Mouse (Mus musculus): ENCODE data around the gene Lmna. TPM values are rescaled to one million over a fixed set of nuclear protein-coding genes. Genes with fewer than 3 reads are reported as not detected.

The Lmna gene
- total RNA-seq, 2 experiments from 2014 or later = 50.0 to 54.2 TPM

DNA sequence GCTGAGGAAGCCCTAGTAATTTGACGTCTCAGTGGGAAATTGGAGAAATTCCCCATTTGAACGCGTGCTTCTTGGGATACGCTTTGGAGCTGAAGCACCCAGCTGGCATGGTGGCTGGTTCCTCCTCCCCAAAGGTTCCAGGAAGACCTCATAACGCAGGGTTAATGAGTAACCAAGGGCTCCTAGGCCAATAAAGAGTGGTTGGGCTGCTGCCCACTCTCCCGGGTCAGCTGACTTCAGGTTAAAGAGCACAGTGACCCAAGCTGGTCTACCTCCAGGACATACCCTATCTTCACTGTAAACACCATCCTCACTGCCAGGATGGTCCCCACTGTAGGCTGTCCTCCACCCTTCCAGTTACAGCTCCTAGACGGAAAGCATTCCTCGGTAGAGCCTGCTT, 53.4 kb downstream of the Lmna start:
- no peak for DNase-seq (ENCODE audit: low spot score in 2 of 2)
- intact Hi-C loops (cut with DNase I) = no loop called here

DNA sequence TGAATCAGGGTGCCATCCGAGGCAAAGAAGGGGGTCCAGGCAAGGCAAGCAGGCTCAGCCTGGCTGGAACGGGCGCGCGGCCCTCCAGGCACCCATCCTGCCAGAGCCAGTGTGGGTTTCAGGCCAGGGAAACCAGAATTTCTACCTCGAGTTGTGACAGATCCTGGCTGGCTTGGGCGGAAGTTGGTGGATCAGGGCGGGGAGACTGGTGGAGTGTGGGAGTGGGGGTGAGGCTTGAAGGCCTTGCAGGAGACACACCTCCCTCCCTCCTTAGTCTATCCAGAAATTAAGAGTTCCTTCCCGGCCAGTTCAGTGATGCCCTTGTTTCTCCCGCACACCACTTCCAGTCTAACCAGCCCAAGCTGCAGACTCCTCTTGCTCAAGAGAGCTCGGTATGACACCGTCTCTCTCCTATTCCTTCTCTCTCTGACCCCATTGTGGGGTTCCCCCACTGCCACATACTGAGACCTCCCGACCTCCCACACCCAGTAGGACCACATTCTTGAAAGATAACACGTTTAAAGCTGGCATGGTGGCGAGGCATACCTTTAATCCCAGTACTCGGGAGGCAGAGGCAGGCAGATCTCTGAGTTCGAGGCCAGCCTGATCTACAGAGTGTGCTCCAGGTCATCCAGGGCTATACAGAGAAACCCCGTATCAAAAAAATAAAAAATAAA, 54.0 kb downstream of the Lmna start:
- DNase-seq (ENCODE audit: low spot score in 2 of 2) = no peak
- intact Hi-C loops (cut with DNase I) = no loop called here

DNA sequence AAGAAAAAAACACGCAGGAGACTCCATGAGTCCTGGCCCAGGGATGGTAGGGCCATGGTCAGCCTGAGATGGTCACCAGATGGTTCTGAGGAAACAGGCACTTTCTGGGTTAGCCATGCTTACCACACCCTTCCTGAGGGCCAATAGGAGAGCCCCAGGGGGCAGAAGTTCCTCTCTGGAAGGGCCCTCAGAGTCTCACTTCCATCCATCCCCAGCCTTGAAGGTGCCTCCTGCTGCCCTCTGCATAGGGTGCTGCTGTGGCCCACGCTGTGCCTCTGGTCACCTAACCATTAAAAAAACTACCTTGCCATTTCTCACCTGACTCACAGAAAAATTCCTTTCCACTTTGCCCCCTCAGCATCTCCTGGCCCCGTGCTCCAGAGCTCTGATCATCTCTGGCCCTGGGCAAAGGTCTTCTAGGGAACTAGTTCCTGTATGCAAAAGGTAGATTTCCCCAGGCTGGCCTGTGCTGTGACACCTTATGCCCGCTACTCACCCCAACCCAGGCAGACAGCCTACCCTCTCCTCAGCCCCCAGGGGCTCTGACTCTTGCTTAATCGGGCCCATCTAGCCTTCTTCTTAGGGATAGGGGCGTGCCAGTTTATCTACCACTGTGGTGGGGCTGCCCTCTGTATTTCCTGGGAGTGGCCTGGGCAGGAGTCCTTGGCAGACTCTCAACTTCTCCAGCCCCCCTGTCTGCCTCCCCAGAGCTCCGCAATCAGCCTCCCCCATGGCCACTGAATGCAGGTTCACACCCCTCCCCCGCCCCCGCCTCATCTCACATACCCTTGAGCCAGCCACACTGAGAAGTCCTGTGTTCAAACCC, 54.8 kb downstream of the Lmna start:
- no peak for DNase-seq (ENCODE audit: low spot score in 2 of 2)
- intact Hi-C loops (cut with DNase I) = no loop called here

DNA sequence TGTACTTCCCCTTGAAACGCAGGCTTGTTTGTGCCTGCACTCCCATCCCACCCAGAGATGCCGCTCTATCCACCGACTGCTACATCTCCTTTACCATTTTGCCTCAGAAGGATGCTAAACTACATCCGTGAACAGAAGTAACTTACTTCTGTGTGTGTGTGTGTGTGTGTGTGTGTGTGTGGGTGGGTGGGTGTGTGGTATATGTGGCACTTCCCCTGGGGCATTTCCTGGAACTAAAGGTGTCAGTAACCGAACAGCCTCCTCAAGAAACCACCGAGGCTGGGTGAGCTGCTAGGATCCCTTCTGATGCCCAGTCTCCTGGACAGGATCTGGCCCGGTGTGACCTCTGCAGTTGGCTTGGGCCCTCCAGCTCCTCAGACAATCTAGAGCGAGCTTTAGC, 55.8 kb downstream of the Lmna start:
- intact Hi-C loops (cut with DNase I) = no loop called here
- no peak for DNase-seq (ENCODE audit: low spot score in 2 of 2)

DNA sequence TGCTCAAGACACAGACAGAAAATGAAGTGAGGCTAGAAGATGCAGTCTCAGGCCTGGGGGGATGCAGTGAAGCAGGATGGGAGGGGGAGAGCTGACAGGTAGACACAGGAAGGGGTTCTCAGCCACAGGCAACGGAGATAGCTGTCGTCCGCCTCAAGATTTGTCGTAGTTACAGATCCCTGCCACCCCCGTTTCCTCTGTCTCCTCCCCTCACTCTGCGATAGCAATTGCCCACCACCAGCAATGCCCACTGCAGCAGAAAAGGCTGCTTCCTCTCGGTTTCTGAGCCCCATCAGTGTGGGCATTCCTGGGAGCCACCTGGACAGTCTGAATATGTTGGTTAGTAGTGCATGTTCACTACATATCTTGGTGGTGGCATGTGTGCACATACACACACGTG, 56.4 kb downstream of the Lmna start:
- DNase-seq (ENCODE audit: low spot score in 2 of 2) = no peak
- intact Hi-C loops (cut with DNase I) = no loop called here

DNA sequence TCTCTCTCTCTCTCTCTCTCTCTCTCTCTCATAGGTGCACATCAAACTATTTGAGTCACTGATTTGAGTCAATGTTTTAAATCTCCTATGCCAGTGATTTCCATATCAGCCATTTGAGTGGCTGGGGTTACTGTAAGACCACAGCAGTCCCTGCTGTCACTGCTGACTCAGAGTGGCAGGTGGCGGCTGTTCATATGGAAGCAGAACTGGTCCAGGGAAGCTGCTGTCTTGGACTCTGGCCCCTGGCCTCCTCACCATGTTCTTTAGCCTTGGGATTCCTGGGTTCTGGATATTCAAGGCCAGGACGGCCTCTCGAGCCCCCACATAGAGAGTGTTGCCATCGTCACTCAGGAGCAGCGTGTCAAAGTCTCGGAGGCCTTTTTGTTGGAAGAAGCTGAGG, 57.0 kb downstream of the Lmna start:
- intact Hi-C loops (cut with DNase I) = no loop called here
- no peak for DNase-seq (ENCODE audit: low spot score in 2 of 2)

DNA sequence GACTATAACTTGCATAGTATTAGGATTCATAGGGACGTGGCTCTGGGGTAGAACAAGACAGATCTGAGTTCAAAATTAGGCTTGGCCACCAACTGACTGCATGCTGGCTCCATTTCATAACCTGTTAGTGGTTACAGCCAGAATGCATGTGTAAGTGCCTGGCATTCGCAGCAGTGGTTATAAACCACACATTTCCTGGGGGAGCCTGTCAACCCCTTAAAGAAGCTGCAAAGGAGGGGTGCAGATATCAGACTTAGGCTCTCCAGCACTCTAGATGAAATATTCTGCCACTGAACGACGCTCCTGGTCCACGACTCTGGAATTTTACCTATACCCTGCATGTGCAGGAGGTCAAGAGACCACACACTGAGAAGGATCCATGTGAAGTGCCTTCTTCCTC, 57.5 kb downstream of the Lmna start:
- intact Hi-C loops (cut with DNase I) = no loop called here
- DNase-seq (ENCODE audit: low spot score in 2 of 2) = no peak

DNA sequence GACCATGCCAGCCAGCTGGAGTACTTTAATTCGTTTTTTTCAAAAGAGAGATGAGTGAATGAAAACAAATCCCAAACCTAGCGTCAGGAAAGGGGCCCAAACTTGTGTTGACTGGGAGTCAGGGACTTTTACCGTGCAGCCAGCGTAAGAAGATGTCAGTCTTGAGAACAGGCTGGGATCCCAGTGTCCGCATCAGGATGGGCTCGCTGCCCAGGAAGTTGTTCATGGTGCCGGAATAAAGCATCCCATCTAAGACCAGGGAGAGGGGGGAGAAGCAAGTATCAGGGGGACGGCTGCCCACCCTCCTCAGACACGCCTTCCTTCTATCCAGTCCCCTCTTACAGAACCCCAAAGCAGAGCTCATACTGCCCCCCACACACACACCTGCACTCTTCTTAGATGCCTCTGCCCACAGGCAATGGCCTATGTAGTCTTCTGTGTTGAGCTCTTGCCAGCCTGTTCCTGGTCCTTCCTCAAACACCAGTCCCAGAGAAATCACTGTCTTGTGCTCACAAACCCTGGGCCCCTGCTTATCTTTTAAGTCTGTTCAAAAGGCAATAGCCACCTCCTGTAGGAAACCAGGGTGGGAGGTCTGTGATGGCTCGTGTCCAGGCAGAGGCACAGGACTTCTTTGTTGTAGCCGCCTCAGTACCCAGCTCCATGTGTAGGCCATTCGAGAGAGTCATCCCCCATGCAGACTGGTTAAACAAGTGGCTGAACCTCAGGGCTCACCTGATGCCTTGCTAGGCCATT, 59.2 kb downstream of the Lmna start:
- no peak for DNase-seq (ENCODE audit: low spot score in 2 of 2)
- intact Hi-C loops (cut with DNase I) = no loop called here

DNA sequence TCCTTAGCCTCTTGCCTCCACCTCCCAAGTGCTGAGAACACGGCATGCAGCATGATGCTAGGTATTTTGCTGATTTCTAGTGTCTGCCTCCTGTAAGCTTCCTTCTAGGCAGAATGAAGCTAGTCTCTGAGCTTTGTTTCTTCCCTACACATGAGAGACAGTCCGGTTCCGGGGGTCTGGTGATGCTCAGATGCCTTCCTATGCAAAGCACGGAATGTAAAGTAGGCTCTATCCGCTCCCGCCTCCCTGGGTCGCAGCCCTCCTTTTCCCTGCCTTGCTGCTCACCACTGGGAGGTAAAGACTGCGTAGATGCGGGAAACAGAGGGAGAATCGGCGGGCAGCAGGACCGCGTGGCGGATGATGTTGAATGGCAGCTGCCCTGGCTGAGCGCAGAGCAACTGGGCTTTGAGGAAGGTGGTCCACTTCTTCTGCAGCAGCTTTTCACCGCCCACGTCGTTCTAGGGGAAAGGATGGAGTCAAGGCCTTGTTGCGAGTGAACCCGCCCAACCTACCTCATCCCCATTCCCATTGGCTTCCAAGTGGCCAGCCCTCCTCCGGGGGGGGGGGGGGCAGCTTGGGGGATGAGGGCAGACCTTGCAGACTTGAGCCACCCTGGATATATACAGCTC, 60.2 kb downstream of the Lmna start:
- no peak for DNase-seq (ENCODE audit: low spot score in 2 of 2)
- intact Hi-C loops (cut with DNase I) = no loop called here

DNA sequence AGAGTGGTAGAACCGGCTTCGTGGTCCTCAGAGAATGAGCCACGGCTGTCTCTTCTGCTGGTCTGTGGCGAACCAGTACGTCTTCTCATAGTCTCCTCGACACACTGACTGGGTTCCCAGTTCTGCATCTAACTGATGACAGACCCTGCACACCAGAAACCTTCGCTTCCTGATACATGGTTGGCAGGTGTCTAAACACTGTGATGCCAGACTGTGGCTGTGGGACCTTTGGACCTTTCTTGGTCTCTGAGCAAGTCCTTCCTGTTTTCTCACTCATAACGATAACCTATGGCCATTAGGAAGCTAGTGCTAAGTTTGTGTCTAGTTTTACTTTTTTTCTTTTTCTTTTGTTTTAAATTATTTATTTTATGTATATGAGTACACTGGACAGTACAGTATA, 61.3 kb downstream of the Lmna start:
- no peak for DNase-seq (ENCODE audit: low spot score in 2 of 2)
- intact Hi-C loops (cut with DNase I) = no loop called here

DNA sequence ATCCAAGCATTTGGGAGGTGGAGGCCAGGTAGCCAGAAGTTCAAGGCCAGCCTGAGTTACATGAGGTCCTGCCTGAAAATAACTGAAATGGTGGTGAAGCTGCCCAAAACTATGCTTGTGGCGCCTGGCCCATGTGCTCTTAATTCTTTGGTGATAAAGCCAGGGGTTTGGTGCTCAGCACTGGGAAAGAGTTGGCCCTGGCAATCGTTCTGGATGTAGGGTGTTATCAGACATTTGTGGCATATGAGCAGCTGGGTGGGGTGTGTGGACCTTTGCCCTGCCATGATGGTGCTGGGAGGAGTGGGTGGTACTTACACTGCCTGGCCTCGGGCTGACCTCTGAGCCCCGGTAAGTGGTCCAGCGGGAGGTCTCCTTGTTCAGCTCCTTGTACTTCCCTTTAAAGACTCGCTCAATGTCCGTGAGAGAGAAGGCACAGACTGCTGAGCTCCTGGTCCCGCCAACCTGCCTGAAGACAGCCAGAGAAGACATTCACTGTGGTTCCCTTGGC, 62.0 kb downstream of the Lmna start:
- DNase-seq (ENCODE audit: low spot score in 2 of 2) = no peak
- intact Hi-C loops (cut with DNase I) = no loop called here

DNA sequence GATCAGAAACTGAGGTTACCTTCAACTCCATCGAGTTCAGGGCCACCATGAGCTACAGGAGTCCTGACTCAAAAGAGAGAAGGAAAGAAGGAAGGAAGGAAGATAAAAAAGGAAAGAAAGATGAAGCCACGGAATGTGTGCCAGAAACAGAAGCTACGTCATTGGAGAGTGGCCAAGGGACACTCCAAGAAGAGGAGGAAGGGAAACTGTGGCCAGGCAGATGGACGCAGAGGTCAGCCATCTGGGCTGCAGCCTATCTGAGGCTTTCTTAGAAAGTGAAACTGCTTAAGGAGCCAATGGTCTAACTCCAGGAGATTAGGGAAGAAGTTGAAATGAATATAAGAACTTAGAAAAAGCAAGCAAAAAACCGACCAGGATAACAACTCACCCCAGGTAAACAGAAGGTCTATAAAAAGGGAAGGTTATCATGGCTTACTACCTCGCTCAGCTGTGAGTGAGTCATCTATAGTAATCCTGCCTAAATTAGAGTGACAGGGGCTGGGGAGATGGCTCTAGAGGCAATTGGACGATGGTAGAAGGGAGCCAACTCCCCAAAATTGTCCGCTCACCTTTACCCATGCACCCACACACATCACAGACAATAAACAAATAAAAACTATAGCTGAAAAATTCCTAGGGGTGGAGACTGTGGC, 63.2 kb downstream of the Lmna start:
- intact Hi-C loops (cut with DNase I) = no loop called here
- DNase-seq (ENCODE audit: low spot score in 2 of 2) = no peak

DNA sequence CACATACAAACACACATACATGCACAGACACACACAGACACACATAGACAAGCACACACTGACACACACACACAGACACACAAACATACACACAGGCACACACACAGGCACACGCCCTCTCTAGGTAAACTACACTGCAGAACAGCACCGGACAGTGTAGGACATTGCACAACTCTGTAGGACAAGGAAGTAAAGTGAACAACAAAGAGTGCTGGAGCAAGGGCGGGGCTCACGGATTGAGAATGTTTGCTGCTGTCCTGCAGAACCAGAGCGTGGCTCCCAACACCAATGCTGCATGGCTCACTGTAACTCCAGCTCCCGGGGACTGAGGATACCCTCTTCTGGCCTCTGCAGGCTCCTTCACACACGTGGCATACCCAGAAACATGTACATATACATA, 66.9 kb downstream of the Lmna start:
- intact Hi-C loops (cut with DNase I) = no loop called here
- no peak for DNase-seq (ENCODE audit: low spot score in 2 of 2)

DNA sequence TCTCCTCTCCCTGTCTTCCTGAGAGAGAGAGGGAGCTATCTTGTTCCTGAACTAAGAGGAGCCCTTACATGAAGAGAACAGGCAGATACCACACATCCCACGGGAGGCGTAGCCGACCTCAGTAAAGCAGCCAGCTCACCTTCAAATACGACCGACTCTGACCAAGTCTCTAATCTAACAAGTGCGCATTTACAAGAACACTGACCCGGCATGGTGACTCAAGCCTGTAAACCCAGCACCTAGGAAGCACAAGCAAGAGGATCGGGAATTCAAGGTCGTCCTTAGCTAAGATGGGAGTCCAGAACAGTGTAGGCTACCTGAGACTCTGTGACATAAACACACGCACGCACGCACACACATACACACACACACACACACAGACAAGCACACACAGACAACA, 67.3 kb downstream of the Lmna start:
- intact Hi-C loops (cut with DNase I) = no loop called here
- no peak for DNase-seq (ENCODE audit: low spot score in 2 of 2)

DNA sequence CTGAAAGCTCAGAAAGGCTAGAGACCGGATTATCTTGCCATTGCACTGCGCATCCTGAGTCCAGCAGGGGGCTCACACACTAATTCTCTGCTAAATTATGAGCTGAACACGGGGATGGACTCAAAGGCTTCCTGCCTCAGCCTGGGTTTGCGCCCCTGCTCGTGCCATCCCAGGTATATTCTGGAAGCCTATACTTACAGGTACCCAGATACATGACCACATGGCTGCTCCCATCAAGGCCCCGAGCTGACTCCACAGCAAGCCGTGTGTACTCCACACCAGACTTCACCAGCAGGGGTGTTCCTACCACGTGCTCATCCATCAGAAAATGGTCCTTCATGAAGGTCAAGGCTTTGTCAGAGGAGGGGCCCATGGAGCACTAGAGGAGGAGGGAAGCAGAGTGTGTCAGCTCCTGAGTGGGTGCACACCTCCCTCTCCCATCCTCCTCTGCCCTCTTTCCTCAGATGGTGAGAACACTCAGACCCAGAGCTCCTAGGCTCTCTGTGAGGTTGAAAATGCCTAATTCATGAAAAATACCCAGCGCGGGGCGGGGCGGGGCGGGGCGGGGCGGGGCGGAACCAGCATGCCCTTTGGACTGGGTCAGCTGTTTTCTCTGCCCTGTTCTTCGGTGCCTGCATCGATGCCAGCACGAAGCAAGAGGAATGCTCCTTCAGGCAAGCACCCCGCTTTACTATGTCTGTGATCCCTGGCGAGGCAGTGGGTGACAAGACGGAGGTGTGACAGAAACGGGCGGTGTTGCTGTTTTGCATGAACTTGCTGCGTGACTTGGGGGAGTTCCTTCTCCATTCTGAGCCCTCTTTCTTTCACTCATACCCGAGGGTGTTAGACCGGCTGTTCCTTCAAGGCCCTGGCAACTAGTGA, 69.0 kb downstream of the Lmna start:
- intact Hi-C loops (cut with DNase I) = no loop called here
- peak in 1 of 2 experiments; percentile 53 for DNase-seq (ENCODE audit: low spot score in 2 of 2)

DNA sequence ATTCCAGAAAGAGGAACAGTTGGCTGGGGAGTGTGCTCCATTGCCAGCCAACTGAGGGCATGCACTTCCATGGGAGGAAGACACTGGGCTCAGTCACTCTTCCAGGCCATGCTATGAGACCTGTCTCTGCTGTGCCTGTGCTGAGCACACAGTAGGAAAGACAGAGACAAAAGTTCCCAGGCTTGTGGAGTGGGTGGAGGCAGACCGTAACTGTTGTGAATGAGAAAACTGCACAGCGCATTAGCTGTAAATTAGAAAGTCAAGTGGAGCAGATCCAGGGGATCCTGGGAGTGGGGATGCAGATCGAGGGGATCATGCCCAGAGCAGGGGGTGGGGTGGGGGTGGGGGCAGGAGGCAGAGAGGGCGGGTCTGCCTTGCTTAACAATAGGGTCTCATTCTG, 70.2 kb downstream of the Lmna start:
- intact Hi-C loops (cut with DNase I) = no loop called here

DNA sequence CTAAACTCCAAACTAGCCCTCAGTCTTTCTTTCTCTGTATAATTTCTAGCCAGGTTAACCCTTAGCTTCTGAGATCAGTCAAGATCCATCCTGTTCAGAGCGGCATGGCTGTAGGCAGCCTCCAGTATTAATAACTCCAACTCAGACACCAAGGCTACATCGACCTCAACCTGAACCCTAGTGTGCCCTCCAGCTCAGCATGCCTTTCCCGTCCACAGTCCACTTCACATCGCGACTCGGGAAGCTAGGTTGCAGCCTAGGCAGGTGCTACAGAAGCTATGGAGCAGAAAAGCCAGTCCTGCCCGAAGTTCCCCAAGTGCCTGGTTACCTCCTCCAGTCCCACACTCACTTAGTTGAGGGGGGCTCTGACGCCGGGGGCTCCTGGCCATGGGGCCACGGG, 72.3 kb downstream of the Lmna start:
- DNase-seq (ENCODE audit: low spot score in 2 of 2) = no peak
- intact Hi-C loops (cut with DNase I) = no loop called here

More for the DNA sequence above, 70.2 kb downstream of the Lmna start:
- no peak for DNase-seq (ENCODE audit: low spot score in 2 of 2)

DNA sequence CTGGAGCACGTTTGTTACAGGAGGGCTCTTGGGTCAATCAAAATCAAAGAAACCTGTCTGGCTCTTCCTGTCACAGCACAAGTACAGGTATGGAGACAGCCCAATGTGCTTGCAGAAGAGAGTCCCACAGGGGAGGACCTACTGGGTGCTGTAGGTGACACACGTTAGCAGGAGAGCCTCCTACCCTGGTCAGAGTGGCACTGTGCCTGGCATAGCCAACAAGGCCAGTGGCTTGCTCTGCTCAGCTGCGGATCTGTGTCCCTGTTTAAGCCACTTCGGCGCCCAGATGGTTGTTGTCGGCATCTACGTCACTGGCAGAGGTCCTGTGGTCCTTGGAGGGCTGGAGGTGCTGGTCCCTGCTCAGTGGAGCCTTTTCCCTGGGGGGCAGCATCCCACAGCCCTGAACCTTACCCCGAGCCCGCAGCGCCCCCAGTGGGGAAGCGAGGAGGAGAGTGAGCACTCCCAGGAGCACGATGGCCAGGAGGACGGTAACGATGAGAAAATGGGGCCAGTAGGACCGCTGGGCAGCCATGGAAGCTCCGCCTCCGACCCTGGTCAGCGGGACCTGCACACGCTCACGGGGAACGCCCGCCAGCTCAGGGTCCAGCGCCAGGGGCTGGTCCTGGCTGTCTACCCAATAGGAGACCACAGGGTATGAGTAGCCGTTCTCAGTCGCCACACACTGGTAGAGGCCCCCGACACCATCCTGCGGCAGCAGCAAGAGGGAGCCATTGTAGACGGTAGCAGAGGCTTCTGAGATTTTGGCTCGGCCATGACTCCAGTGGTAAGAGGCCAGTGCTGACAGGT, 73.2 kb downstream of the Lmna start:
- DNase-seq (ENCODE audit: low spot score in 2 of 2) = peak in 1 of 2 experiments; percentile 68
- intact Hi-C loops (cut with DNase I) = no loop called here

All from left cerebral cortex, postnatal 14 days (tissue).